Mouse (Mus musculus) forebrain, postnatal 0 days (tissue): ENCODE measurements around the gene Tmcc3. TPM values are rescaled to one million over a fixed set of nuclear protein-coding genes. Genes with fewer than 3 reads are reported as not detected.
A peak's percentile ranks its signal among the peaks of the same experiment; 100 is the strongest.

Experiments used
- ATAC-seq: fragments of 200-750 bp; cut with Nextera tagmentation; 2 replicates; pipeline ENCODE4 v1.8.0; 2017; ENCODE audit warnings: mild to moderate bottlenecking, moderate library complexity
- DNase-seq: peaks from one replicate; pipeline ENCODE4 v3.0.0-alpha.2; 2015
- H3K27ac ChIP-seq: fragments of 300-500 bp; sonication (generic); 2 replicates; pipeline ENCODE4 v1.5.1; 2014; ENCODE audit warnings: low read depth, mild to moderate bottlenecking, antibody characterized with exemption, low read length, moderate library complexity, mixed read lengths
- H3K27me3 ChIP-seq: fragments of 300-500 bp; sonication (generic); 2 replicates; pipeline ENCODE4 v1.6.1; 2014; ENCODE audit warnings: mild to moderate bottlenecking, low read length, mixed read lengths; ENCODE audit not compliant: insufficient read depth
- H3K36me3 ChIP-seq: fragments of 300-500 bp; sonication (generic); 2 replicates; pipeline ENCODE4 v1.6.1; 2014; ENCODE audit warnings: mild to moderate bottlenecking, moderate library complexity; ENCODE audit not compliant: insufficient read depth
- H3K4me1 ChIP-seq: fragments of 300-500 bp; sonication (generic); 2 replicates; pipeline ENCODE4 v1.6.1; 2014; ENCODE audit warnings: antibody characterized with exemption; ENCODE audit not compliant: insufficient read depth
- H3K4me2 ChIP-seq: fragments of 300-500 bp; sonication (generic); 2 replicates; pipeline ENCODE4 v1.6.1; 2014; ENCODE audit warnings: low read depth, mild to moderate bottlenecking, moderate library complexity
- H3K4me3 ChIP-seq: fragments of 300-500 bp; sonication (generic); 2 replicates; pipeline ENCODE4 v1.5.1; 2014; ENCODE audit warnings: low read depth, low read length, mixed read lengths
- H3K9ac ChIP-seq: fragments of 300-500 bp; sonication (generic); 2 replicates; pipeline ENCODE4 v1.6.1; 2014; ENCODE audit warnings: mild to moderate bottlenecking
- H3K9me3 ChIP-seq: fragments of 300-500 bp; sonication (generic); 2 replicates; pipeline ENCODE4 v1.6.1; 2016; ENCODE audit warnings: low read length
- CTCF ChIP-seq: sonication (generic); IDR thresholded peaks from 2 replicates; pipeline ENCODE4 v1.5.1; 2016; ENCODE audit warnings: antibody characterized with exemption, control low read depth, low read depth
- WGBS: fragments of 180-500 bp; shearing (Covaris S2); extraction: QIAGEN DNeasy Blood & Tissue Kit; methylation state at CpG from one replicate; pipeline ENCODE4 v1.1.7; 2014; 5-methylcytosine and 5-hydroxymethylcytosine counted together
- polyA plus RNA-seq: library from polyadenylated mRNA; unstranded; fragments of >200 nt; fragmentation: Nextera tagmentation; extraction: Ambion mirVana; gene quantifications from 2 replicates; pipeline ENCODE4 v1.2.1, GENCODE M21; 2015
- total RNA-seq: library from RNA; depleted of rRNA; stranded (reverse); fragments of >200 nt; gene quantifications from 2 replicates; pipeline ENCODE4 v1.2.3, GENCODE M21; 2014; rRNA removed

Tmcc3 gene
- total RNA-seq = 5.5 and 7.5 TPM in 2 replicates
- polyA plus RNA-seq = 5.2 and 10.2 TPM in 2 replicates

DNA sequence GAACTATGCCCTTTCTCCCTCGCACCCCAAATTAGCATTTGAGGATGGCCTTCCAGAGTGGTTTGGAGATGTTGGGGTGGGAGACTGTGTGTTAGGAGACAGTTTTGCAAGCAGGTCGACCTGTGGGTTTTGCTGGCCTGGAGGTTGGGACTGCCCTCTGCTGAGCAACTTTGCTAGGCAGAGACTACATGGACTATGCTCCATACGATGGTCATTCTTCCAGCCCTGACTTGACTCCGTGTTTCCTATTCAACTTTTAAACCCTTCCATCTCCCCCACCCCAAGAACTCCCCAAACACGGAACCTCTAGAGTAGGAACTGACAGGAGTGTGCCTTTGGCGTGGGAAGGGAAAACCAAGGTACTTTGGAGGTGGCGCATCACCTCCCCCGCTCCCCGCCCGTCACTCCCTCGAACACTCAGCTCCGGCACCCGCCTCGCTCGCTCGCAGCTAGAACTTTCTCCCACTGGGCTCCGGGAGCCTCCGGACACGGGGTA is at the start of gene Tmcc3:
Tmcc3 (plus strand) TSS at position 439 of the 496 bp plus-strand sequence.
- no peak for DNase-seq
- Histone ChIP-seq H3K4me1 (no peaks in the 10 kb centered on the region), H3K27ac (no peak within 1 kb of the TSS), H3K27me3 (peaks cover 5% of the 10 kb centered on the region; the same call in 1 of the 2 replicates), H3K36me3 (no peaks in the 10 kb centered on the region), H3K9ac (peak within 1 kb of the TSS; percentile 31; the same call in 1 of the 2 replicates), H3K4me3 (peak within 1 kb of the TSS; percentile 36), H3K4me2 (peak within 1 kb of the TSS; percentile 80), H3K9me3 (no peaks in the 10 kb centered on the region)
- no peak for ATAC-seq
- 2% methylated on average over 19 of the region's 19 CpGs for WGBS
- TF ChIP-seq CTCF = peak; percentile 17; the same call in 1 of the 2 replicates

- DNase-seq = no peak
- no peak overlapping the region for H3K4me3 ChIP-seq
- WGBS = 92% methylated on average over 13 of the region's 13 CpGs
- no peak overlapping the region for H3K4me2 ChIP-seq
- no peaks in the 10 kb centered on the region for H3K4me1 ChIP-seq
- no peak overlapping the region for H3K9ac ChIP-seq
- H3K9me3 ChIP-seq = no peaks in the 10 kb centered on the region
- no peaks in the 10 kb centered on the region for H3K36me3 ChIP-seq
- TF ChIP-seq CTCF = no peak
- ATAC-seq = no peak
- H3K27ac ChIP-seq = no peak overlapping the region
- H3K27me3 ChIP-seq = no peaks in the 10 kb centered on the region
Observed at GRCm38 (mm10) chr10:94262646-94263045, 49.1 kb upstream of the Tmcc3 start.

DNA sequence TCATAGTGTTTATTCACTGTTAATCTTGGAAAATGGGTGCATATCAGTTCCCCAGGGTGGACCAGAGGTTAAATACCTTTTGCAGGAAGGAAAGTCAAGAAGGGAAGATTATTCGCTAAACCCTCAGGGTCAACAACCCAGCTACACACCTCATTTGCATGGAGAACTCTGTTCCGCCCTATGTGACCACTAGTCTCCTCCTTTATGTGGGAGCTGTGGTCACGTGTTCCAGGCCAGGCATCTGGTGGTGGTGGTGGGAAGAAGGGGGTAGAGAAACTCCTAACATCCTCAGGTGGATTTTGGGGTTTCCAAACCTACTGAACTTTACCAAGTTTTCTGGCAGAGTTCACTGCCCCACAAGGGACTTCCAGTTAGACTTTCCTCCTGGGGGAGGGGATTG is 48.5 kb upstream of the Tmcc3 start:
- Histone ChIP-seq H3K9me3 (no peaks in the 10 kb centered on the region), H3K9ac (no peak overlapping the region), H3K27me3 (no peaks in the 10 kb centered on the region), H3K4me3 (no peak overlapping the region), H3K27ac (no peak overlapping the region), H3K36me3 (no peaks in the 10 kb centered on the region), H3K4me1 (no peaks in the 10 kb centered on the region), H3K4me2 (no peak overlapping the region)
- 75% methylated on average over 3 of the region's 3 CpGs for whole genome bisulfite sequencing
- DNase-seq (no peak), ATAC-seq (no peak)
- no peak for TF ChIP-seq CTCF

DNA sequence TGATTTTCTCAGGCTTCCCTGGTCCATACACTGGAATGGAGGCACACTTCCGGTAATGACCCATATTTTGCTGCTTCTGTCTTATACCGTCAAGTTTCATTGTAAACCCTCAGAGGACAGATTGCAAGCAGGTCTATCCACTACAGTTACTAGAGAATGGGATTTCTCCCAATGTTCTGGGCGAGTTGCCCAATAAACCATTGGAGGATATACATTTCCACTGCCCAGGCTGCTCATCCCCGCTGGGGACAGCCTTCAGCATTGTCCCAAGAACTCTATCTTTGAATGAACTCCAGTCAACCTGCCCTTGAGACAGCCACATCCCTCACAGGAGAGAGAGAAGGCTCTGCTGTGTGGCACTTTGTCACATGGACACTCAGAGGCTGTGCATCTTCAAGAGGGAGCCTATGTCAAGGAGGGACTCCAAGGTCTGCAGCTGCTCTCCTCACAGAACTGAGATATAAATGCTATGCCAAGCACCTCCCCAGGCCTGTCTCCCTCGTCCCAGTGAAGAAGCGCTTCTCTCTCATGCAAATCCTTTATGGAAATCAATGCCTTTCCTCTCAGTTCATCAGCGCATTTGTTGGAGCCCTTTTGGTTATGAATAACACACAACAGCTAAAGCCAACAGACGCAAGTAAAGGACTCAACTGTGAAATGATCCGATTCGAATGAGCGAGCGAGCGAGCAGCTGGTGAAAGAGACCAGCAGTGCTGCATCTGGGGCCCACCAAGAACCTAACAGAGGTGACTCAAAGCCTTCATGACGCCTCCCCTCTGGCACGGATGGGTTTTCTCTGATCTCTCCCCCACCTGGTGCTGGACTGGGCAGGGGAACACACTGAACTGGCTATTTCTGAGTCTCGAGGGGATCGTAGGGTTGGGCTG is 45.9 kb upstream of the Tmcc3 start:
- Histone ChIP-seq H3K27me3 (no peaks in the 10 kb centered on the region), H3K4me3 (no peak overlapping the region), H3K4me1 (no peaks in the 10 kb centered on the region), H3K4me2 (no peak overlapping the region), H3K9me3 (no peaks in the 10 kb centered on the region), H3K36me3 (no peaks in the 10 kb centered on the region), H3K9ac (no peak overlapping the region), H3K27ac (peak overlapping the region; percentile 16; the same call in 1 of the 2 replicates)
- peak; percentile 53 for ATAC-seq
- 60% methylated on average over 17 of the region's 17 CpGs for WGBS
- DNase-seq = peak; percentile 22
- TF ChIP-seq CTCF = no peak

- Histone ChIP-seq H3K4me1 (no peaks in the 10 kb centered on the region), H3K4me3 (no peak overlapping the region), H3K27me3 (no peaks in the 10 kb centered on the region), H3K27ac (no peak overlapping the region), H3K9me3 (no peaks in the 10 kb centered on the region), H3K9ac (no peak overlapping the region), H3K4me2 (no peak overlapping the region), H3K36me3 (no peaks in the 10 kb centered on the region)
- ATAC-seq = no peak
- no peak for DNase-seq
- 42% methylated on average over 3 of the region's 3 CpGs for WGBS
- TF ChIP-seq CTCF = no peak
Observed at GRCm38 (mm10) chr10:94275321-94275720, 36.4 kb upstream of the Tmcc3 start.

GRCm38 (mm10) chr10:94276511-94276910 is 35.2 kb upstream of the Tmcc3 start:
- H3K4me3 ChIP-seq = no peak overlapping the region
- no peaks in the 10 kb centered on the region for H3K36me3 ChIP-seq
- no peak overlapping the region for H3K9ac ChIP-seq
- 62% methylated on average over 2 of the region's 2 CpGs for WGBS
- no peaks in the 10 kb centered on the region for H3K4me1 ChIP-seq
- no peak overlapping the region for H3K4me2 ChIP-seq
- TF ChIP-seq CTCF = no peak
- ATAC-seq (no peak), DNase-seq (no peak)
- H3K27ac ChIP-seq = no peak overlapping the region
- H3K27me3 ChIP-seq = no peaks in the 10 kb centered on the region
- H3K9me3 ChIP-seq = no peaks in the 10 kb centered on the region

DNA sequence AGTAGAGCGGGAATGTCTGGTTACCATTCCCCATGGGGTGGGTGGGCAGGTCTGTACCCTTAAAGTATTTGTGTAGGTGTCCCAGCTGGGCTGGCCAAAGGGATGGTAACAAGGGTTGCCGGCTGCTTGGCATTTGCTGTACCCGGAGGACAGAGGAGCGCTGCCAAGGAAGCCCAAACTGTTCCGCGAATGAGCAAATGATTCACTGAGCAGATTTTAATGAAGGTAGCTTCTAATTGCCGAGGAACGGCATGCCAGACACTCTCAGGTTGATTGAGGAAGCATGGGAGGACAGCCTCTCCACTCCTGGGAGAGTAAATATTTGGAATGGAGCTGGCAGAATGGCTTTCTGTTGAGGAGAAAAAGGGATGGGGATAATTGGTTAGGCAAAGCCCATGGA is 29.6 kb upstream of the Tmcc3 start:
- ATAC-seq (no peak), DNase-seq (no peak)
- H3K4me2 ChIP-seq = no peak overlapping the region
- H3K27me3 ChIP-seq = no peaks in the 10 kb centered on the region
- H3K9ac ChIP-seq = no peak overlapping the region
- TF ChIP-seq CTCF = no peak
- H3K4me3 ChIP-seq = no peak overlapping the region
- no peaks in the 10 kb centered on the region for H3K36me3 ChIP-seq
- H3K9me3 ChIP-seq = no peaks in the 10 kb centered on the region
- no peak overlapping the region for H3K27ac ChIP-seq
- no peaks in the 10 kb centered on the region for H3K4me1 ChIP-seq
- WGBS = 53% methylated on average over 8 of the region's 8 CpGs
